Mouse (Mus musculus) midbrain, embryonic 10.5 days (tissue): ENCODE measurements around the gene Lurap1. TPM values are rescaled to one million over a fixed set of nuclear protein-coding genes. Genes with fewer than 3 reads are reported as not detected.

Experiments used
- DNase-seq: peaks from one replicate; pipeline ENCODE4 v3.0.0-alpha.2; 2017; ENCODE audit warnings: low spot score
- H3K27ac ChIP-seq: fragments of 300-500 bp; sonication (generic); replicated peaks from 2 replicates; pipeline ENCODE4 v1.5.1; 2016; ENCODE audit warnings: mild to moderate bottlenecking
- H3K27me3 ChIP-seq: fragments of 300-500 bp; sonication (generic); 2 replicates; pipeline ENCODE4 v1.6.1; 2016; ENCODE audit warnings: low read depth, mild to moderate bottlenecking; ENCODE audit not compliant: poor library complexity, severe bottlenecking
- H3K36me3 ChIP-seq: fragments of 300-500 bp; sonication (generic); 2 replicates; pipeline ENCODE4 v1.6.1; 2016; ENCODE audit warnings: mild to moderate bottlenecking, moderate library complexity
- H3K4me1 ChIP-seq: fragments of 300-500 bp; sonication (generic); 2 replicates; pipeline ENCODE4 v1.6.1; 2016
- H3K4me3 ChIP-seq: fragments of 300-500 bp; sonication (generic); 2 replicates; pipeline ENCODE4 v1.5.1; 2016; ENCODE audit warnings: mild to moderate bottlenecking, moderate library complexity
- H3K9me3 ChIP-seq: fragments of 300-500 bp; sonication (generic); replicated peaks from 2 replicates; pipeline ENCODE4 v1.6.1; 2016; ENCODE audit warnings: mild to moderate bottlenecking
- WGBS: fragments of 180-500 bp; shearing (Covaris S2); methylation state at CpG from one replicate; pipeline ENCODE4 v1.1.7; 2016; 5-methylcytosine and 5-hydroxymethylcytosine counted together
- polyA plus RNA-seq: library from polyadenylated mRNA; unstranded; fragments of >200 nt; fragmentation: Nextera tagmentation; extraction: Ambion mirVana; gene quantifications from 2 replicates; pipeline ENCODE4 v1.2.1, GENCODE M21; 2016

The Lurap1 gene
- 2.2 and 2.7 TPM in 2 replicates for polyA plus RNA-seq

DNA sequence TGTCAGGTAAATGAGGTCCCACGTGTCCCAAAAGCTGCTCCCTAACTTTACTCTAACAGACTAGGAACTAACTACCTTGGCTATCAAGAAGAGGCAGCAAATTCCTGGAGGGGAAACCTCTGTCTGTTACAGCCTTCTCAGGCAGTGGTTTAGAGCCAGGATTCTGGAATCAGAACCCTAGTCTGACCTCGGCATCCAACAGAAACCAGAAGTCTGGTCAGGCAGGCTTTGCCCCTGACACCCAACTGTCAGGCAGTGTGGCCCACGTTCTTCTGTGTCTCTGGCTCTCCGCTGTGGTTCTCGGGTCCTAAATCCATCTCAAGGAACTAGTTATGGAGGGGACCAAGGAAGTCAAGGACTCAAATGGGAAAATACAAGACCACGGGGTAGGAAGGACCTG, at the start of gene Lurap1:
Lurap1 (minus strand) TSS at position 101 of the 400 bp plus-strand sequence.
- no peak for DNase-seq
- H3K9me3 ChIP-seq = peaks cover 3% of the 10 kb centered on the region; the same call in 1 of the 2 replicates
- WGBS = 82% methylated on average over 6 of the region's 6 CpGs
- no peaks in the 10 kb centered on the region for H3K27me3 ChIP-seq
- peak within 1 kb of the TSS; percentile 86 for H3K4me3 ChIP-seq
- peak within 1 kb of the TSS; percentile 96 for H3K27ac ChIP-seq
- peaks cover 19% of the 10 kb centered on the region for H3K4me1 ChIP-seq
- H3K36me3 ChIP-seq = peaks cover 48% of the 10 kb centered on the region

DNA sequence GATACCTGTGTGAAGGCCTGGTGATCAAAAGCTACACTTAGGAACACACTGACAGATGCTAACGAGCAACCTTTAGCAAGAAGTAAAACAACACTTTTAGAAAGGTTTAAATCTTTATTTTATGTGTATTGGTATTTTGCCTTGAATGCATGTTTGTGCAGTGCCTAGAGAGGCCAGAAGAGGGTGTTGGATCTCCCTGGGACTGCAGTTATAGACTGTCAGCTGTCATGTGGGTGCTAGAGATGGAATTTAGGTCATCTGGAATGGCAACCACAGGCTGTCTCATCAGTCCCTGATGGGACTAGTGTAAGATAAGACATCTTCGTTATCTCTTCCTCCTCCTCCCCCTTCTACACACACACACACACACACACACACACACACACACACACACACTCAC, 47.3 kb upstream of the Lurap1 start:
- no peak for DNase-seq
- Histone ChIP-seq H3K27me3 (no peaks in the 10 kb centered on the region), H3K27ac (no peak overlapping the region), H3K4me1 (no peaks in the 10 kb centered on the region), H3K4me3 (no peak overlapping the region), H3K36me3 (no peaks in the 10 kb centered on the region), H3K9me3 (no peaks in the 10 kb centered on the region)
- WGBS = 90% methylated on average over 2 of the region's 2 CpGs

DNA sequence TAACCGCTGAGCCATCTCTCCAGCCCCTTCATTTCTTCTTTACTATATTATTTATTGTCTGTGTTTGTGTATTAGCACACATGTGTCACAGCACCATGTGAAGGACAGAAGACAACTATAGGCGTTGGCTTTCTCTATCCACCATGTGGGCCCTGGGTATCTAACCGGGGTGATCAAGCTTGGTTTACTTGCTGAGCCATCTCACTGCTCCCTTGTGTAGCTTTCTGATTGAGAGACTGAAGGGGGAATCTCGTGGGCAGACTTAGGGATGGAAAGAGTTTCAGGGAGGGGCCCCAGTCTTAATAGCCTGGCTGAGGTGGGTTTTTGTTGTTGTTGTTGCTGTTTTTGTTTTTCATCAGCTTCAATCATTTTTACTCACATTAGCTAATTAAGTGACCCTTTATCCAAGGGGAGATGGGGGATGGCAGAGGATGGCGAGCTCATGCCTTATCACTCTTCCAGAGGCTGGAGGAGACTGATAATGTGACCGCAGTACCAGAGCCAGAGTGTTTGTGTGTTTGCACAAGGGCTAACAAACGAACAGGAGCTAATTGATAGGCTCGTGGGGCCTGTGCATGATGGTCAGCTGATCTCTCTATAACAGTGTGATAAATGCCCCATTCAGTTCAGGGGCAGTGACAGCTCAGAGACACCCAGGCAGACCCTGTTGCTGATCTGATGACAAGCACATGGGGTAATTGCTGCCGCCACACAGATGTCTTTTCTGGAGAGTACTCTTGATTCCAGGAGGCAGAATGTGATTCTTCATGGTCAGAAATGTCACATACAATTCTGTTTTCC, 42.6 kb upstream of the Lurap1 start:
- no peaks in the 10 kb centered on the region for H3K4me1 ChIP-seq
- no peaks in the 10 kb centered on the region for H3K27me3 ChIP-seq
- H3K36me3 ChIP-seq = no peaks in the 10 kb centered on the region
- no peak for DNase-seq
- H3K9me3 ChIP-seq = no peaks in the 10 kb centered on the region
- WGBS = 79% methylated on average over 9 of the region's 9 CpGs
- H3K27ac ChIP-seq = no peak overlapping the region
- no peak overlapping the region for H3K4me3 ChIP-seq

DNA sequence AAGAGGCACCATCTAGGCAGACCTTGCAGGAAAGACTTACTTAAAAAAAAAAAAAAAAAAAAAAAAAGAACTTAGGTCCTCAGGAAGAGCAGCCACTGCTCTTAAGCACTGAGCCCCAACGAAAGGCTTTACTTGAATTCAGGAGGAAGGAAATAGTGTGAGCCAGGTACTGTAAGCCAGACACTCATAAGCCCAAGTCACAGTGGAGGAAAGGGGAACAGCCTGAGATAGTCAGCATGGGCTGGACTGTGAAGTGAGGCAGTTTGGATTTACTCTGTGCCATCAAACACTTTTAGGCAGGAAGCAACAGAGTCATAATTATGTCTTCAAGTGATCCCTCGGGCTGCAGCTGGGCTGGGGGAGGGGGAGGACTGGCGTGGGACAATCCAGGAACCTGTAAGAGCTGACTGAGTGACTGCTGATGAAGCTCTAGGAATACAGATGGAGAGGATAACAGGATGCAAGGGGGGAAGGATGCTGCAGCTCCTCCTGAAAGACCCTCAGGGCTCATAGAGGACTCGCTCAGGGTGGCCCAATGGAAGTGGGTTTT, 41.2 kb upstream of the Lurap1 start:
- H3K4me1 ChIP-seq = no peaks in the 10 kb centered on the region
- DNase-seq = no peak
- WGBS = 63% methylated on average over 4 of the region's 4 CpGs
- H3K9me3 ChIP-seq = no peaks in the 10 kb centered on the region
- no peak overlapping the region for H3K4me3 ChIP-seq
- no peaks in the 10 kb centered on the region for H3K36me3 ChIP-seq
- no peak overlapping the region for H3K27ac ChIP-seq
- no peaks in the 10 kb centered on the region for H3K27me3 ChIP-seq

DNA sequence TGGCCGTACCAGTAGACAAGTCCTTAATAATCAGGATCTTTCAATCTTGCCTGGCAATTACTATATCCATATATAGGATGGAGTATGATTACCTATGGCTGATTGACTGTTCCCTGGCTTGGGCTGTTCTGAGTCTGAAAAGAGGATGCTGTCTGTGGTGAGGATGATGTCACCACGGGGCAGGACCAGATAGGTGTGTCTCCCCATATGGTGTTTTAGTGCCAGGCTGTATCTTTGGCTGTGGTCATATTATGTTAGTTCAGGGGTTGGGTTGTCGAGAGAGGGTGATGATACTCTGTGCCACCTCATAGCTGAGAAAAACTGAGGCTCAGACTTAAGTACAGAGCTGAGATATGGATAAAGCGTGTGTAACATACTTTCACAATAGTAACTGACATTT, 33.9 kb upstream of the Lurap1 start:
- Histone ChIP-seq H3K4me3 (no peak overlapping the region), H3K4me1 (peaks cover 23% of the 10 kb centered on the region), H3K36me3 (no peaks in the 10 kb centered on the region), H3K27ac (no peak overlapping the region), H3K27me3 (no peaks in the 10 kb centered on the region), H3K9me3 (no peaks in the 10 kb centered on the region)
- no peak for DNase-seq
- WGBS = 92% methylated on average over 4 of the region's 4 CpGs

DNA sequence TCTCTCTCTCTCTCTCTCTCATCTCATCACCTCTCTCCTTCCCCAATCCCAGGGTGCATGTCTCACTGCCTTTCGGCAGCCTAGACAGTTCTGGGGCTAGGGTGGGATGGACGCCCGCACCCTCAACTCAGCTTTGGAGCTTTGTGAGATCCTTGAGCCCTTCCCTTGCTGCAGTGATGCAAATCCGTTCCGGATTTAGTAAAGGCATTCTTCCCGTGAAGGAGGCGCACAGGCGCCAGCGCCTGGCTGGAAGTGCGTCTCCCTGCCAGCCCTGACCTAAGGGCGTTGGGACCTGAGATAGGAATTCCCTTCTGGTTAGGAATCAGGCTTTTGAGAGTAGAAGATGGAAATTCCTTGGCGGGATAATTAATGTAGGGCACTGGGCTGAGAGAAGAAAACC, 31.6 kb upstream of the Lurap1 start:
- Histone ChIP-seq H3K9me3 (no peaks in the 10 kb centered on the region), H3K36me3 (no peaks in the 10 kb centered on the region), H3K27ac (peak overlapping the region; percentile 84), H3K4me1 (peaks cover 25% of the 10 kb centered on the region), H3K27me3 (no peaks in the 10 kb centered on the region), H3K4me3 (peak overlapping the region; percentile 43)
- DNase-seq = peak; percentile 56
- WGBS = 2% methylated on average over 12 of the region's 12 CpGs

DNA sequence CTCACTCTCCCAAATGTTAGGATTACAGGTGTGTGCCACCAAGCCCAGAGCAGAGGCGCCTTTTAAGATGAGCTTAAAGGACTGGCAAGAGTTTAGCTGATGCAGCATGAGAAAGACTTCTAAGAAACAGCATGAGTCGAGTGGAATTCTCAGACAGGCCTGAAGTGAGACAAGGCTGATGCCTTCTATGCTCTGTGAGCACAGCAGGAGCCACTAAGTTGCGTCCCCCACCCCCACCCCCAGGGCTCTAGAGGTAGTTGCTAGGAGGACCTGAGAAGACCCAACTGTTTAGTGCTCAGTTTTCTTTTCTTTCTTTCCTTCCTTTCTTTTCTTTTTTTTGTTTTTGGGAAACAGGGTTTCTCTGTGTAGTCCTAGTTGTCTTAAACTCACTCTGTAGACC, 30.9 kb upstream of the Lurap1 start:
- Histone ChIP-seq H3K27ac (0 out of 2 replicates have a peak overlapping the region, but pooled peaks have one; percentile 49), H3K4me3 (no peak overlapping the region), H3K4me1 (peaks cover 32% of the 10 kb centered on the region), H3K27me3 (no peaks in the 10 kb centered on the region), H3K36me3 (no peaks in the 10 kb centered on the region), H3K9me3 (no peaks in the 10 kb centered on the region)
- no peak for DNase-seq
- WGBS = 23% methylated on average over 3 of the region's 3 CpGs

DNA sequence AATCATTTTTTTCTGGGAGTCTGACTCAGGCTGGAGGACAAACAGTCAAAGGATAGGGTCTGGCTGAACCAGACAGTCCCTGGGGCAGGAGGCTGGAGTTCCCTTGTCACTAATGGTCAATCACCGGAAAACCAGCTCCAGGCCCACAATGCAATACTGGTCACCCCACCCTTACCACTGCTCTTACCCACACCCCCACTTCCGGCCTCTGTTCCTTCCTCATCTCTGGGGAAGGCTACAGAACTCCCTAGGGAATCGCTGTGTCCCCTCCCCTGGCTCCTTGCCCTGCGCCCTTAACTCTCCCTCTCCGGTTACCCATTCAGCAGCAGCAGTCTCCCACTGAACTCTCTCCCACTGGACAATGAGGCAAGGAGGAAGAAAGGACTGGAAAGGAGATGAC, 26.0 kb upstream of the Lurap1 start:
- H3K27me3 ChIP-seq = no peaks in the 10 kb centered on the region
- WGBS = 32% methylated on average over 5 of the region's 5 CpGs
- no peak overlapping the region for H3K4me3 ChIP-seq

DNA sequence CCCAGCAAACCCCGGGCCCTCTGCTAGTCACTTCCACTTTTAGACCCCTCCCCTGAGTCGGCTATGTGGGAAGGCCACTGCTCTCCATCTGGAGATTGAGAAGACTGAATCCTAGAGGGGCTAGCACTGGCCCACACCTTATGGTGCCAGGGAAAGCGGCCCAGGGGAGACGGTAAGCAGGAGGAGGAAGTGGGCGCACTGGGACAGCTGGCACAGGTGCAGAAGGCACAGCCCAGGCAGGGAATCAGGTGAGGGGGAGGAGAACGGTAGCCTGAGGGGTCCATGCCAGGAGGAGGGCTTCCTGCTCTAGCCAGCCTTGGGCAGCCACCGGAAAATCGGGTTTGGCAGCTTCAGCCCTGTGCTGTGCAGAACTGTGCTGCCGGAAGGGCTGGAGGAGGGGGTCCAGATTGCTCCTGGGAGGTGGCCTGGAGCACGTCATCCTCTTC, 25.4 kb upstream of the Lurap1 start:
- Histone ChIP-seq H3K27ac (peak overlapping the region; percentile 70), H3K27me3 (no peaks in the 10 kb centered on the region), H3K4me3 (peak overlapping the region; percentile 7; the same call in 1 of the 2 replicates), H3K4me1 (peaks cover 47% of the 10 kb centered on the region), H3K36me3 (no peaks in the 10 kb centered on the region), H3K9me3 (no peaks in the 10 kb centered on the region)
- DNase-seq = peak; percentile 54
- WGBS = 31% methylated on average over 10 of the region's 10 CpGs

More for the DNA sequence above, 26.0 kb upstream of the Lurap1 start:
- Histone ChIP-seq H3K36me3 (no peaks in the 10 kb centered on the region), H3K9me3 (no peaks in the 10 kb centered on the region), H3K4me1 (peaks cover 53% of the 10 kb centered on the region), H3K27ac (peak overlapping the region; percentile 70; the same call in 1 of the 2 replicates)
- no peak for DNase-seq

DNA sequence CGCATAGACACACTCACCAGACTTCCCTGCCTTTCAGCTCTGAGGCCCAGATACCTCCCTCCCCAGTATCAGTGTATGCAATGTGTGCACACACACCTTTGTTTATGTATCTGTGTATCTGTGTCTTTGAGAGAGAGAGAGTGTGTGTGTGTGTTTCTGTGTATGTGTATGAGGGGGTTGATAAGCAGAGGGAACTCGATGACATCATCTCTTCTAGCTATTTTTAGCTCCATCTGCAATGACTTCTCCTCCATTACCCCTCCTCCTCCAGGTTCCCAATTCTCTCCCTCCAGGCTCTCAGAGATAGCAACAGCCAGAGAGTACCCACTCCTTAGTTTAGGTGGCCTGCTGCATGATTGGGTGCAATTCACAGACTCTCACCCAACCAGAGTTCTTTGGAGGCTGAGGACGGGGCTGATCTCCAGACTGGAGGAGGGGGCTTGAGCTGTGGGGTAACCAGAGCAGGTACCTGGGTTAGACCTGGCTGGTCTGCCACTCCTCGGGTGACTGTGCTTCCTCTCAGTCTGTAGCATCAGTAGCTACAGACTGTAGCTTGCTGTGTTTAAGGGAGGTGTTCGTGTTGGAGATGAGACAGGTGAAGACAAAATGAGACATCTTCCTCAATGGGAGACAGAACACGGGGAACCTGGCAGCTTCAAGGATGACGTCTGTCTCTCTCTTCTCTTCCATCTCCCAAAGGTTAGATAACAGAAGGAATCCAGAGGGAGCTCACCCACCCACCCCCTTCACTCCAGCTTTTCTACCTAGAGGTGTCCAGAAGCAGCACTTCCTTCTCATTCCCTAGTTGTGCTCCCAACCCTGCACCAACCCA, 24.8 kb upstream of the Lurap1 start:
- H3K4me3 ChIP-seq = 0 out of 2 replicates have a peak overlapping the region, but pooled peaks have one; percentile 7

DNA sequence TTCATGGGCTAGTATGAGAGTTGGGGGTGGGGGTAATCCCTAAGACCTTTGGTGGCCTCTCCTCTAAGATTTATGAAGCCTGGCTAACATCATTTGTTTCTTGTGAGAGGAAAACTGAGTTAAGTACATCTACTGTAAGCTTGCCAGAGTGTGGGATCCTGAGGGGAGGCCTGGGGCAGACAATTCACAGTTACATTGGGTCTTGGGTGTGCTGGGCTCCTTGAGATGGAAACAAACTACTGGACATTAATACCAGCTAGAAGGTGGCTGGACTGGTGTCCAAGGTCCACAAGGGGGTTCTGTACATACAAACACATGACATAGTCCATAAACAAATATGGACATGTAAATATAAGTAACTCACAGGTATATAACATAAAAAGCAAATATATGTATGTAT, 24.0 kb upstream of the Lurap1 start:
- Histone ChIP-seq H3K4me1 (peaks cover 44% of the 10 kb centered on the region), H3K27ac (peak overlapping the region; percentile 30; the same call in 1 of the 2 replicates), H3K4me3 (no peak overlapping the region), H3K27me3 (no peaks in the 10 kb centered on the region), H3K36me3 (no peaks in the 10 kb centered on the region), H3K9me3 (no peaks in the 10 kb centered on the region)
- DNase-seq = no peak

More for the DNA sequence above, 24.8 kb upstream of the Lurap1 start:
- Histone ChIP-seq H3K4me1 (peaks cover 44% of the 10 kb centered on the region), H3K27ac (peak overlapping the region; percentile 70), H3K36me3 (no peaks in the 10 kb centered on the region), H3K27me3 (no peaks in the 10 kb centered on the region), H3K9me3 (no peaks in the 10 kb centered on the region)
- no peak for DNase-seq
- WGBS = 68% methylated on average over 7 of the region's 7 CpGs

DNA sequence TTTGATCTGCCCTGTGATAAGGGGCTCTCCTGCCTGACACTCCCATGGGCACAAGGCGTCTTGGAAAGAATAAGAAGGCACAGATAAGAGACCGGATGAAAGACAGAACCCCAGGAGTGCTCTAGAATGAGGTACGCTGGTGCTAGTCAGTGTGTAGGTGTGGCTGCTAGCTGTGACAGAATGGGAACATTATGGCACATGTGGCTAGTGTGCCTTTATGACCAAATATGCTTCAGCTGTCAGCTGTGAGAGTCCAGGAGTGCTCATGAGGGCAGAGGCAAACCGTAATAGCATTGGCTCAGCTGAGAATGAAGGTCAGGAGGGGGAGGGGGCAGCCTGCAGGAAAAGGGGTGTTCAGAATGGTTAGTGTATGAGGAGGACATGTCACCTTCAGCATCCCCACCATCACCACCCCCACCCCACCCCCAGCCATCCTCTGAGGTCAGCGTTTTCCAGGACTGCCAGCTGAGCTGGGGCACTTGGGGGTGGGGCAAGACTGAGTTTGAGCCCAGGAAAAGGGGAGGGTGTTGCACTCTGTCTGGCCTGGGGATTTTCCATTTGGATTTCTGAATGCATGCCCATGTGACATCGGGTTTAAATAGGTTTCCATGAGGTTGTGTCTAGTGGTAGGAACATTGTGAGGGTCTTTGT, 23.5 kb upstream of the Lurap1 start:
- 57% methylated on average over 6 of the region's 6 CpGs for WGBS
- H3K4me3 ChIP-seq = no peak overlapping the region
- peak overlapping the region; percentile 30; the same call in 1 of the 2 replicates for H3K27ac ChIP-seq
- DNase-seq = no peak
- no peaks in the 10 kb centered on the region for H3K36me3 ChIP-seq
- no peaks in the 10 kb centered on the region for H3K9me3 ChIP-seq
- H3K27me3 ChIP-seq = no peaks in the 10 kb centered on the region
- peaks cover 44% of the 10 kb centered on the region for H3K4me1 ChIP-seq
